Mouse (Mus musculus) heart, embryonic 14.5 days (tissue): ENCODE measurements around the gene Cntln. TPM values are rescaled to one million over a fixed set of nuclear protein-coding genes. Genes with fewer than 3 reads are reported as not detected.

ENCODE experiments used
- ATAC-seq: fragments of 200-750 bp; cut with Nextera tagmentation; 2 replicates; pipeline ENCODE4 v1.8.0; 2017; ENCODE audit warnings: low read depth, moderate TSS enrichment; ENCODE audit not compliant: insufficient number of reproducible peaks, insufficient read depth, low FRiP score
- H3K27ac ChIP-seq, 2 experiments: fragments of 200-500 bp in 1 of 2; fragments of 300-500 bp in 1 of 2; sonication (generic) in 1 of 2; replicated peaks in 1 of 2; 2 replicates each; pipeline ENCODE4 v1.5.1; 2012 to 2014; ENCODE audit warnings: low read depth in 2 of 2, low read length in 2 of 2, control low read depth in 1 of 2, mild to moderate bottlenecking in 1 of 2, mixed read lengths in 1 of 2; ENCODE audit not compliant: control insufficient read depth in 1 of 2, insufficient read depth in 1 of 2
- H3K27me3 ChIP-seq: fragments of 300-500 bp; sonication (generic); 2 replicates; pipeline ENCODE4 v1.6.1; 2014; ENCODE audit warnings: mild to moderate bottlenecking, low read length, control low read depth; ENCODE audit not compliant: control insufficient read depth, insufficient read depth
- H3K36me3 ChIP-seq: fragments of 300-500 bp; sonication (generic); 2 replicates; pipeline ENCODE4 v1.6.1; 2014; ENCODE audit warnings: mild to moderate bottlenecking, control low read depth, low read length, mixed read lengths; ENCODE audit not compliant: control insufficient read depth, insufficient read depth
- H3K4me1 ChIP-seq, 2 experiments: fragments of 200-500 bp in 1 of 2; fragments of 300-500 bp in 1 of 2; sonication (generic) in 1 of 2; 2 replicates each; pipeline ENCODE4 v1.6.1; 2012 to 2014; ENCODE audit warnings: low read length in 2 of 2, control low read depth in 1 of 2, mixed read lengths in 1 of 2; ENCODE audit not compliant: control insufficient read depth in 2 of 2, insufficient read depth in 2 of 2
- H3K4me2 ChIP-seq: fragments of 300-500 bp; sonication (generic); 2 replicates; pipeline ENCODE4 v1.6.1; 2014; ENCODE audit warnings: mild to moderate bottlenecking, low read length
- H3K4me3 ChIP-seq, 2 experiments: fragments of 200-500 bp in 1 of 2; fragments of 300-500 bp in 1 of 2; sonication (generic) in 1 of 2; 2 replicates each; pipeline ENCODE4 v1.5.1; 2012 to 2014; ENCODE audit warnings: low read length in 2 of 2, mild to moderate bottlenecking in 2 of 2, control low read depth in 1 of 2, low read depth in 1 of 2, moderate library complexity in 1 of 2; ENCODE audit not compliant: control insufficient read depth in 1 of 2, insufficient read depth in 1 of 2
- H3K9ac ChIP-seq: fragments of 300-500 bp; sonication (generic); 2 replicates; pipeline ENCODE4 v1.6.1; 2014; ENCODE audit warnings: mild to moderate bottlenecking, low read length
- H3K9me3 ChIP-seq: fragments of 300-500 bp; sonication (generic); 2 replicates; pipeline ENCODE4 v1.6.1; 2016; ENCODE audit warnings: low read length, control low read depth; ENCODE audit not compliant: control insufficient read depth
- WGBS: fragments of 180-500 bp; shearing (Covaris S2); extraction: QIAGEN DNeasy Blood & Tissue Kit; methylation state at CpG from one replicate; pipeline ENCODE4 v1.1.7; 2014; 5-methylcytosine and 5-hydroxymethylcytosine counted together
- polyA plus RNA-seq: library from polyadenylated mRNA; unstranded; fragments of >200 nt; fragmentation: Nextera tagmentation; extraction: Ambion mirVana; gene quantifications from 2 replicates; pipeline ENCODE4 v1.2.1, GENCODE M21; 2014

Cntln gene
- polyA plus RNA-seq, 1 experiment from 2014 or later: 7.0 TPM

GRCm38 (mm10) chr4:84946450-84946849 is 62.3 kb downstream of the Cntln start:
- 0 out of 4 replicates have a peak, but pooled peaks cover 0 to 2% of the 10 kb centered on the region in 2 experiments for H3K4me1 ChIP-seq
- WGBS: 90% methylated on average over 3 of the region's 3 CpGs
- no peak overlapping the region for H3K4me3 ChIP-seq
- no peaks in the 10 kb centered on the region for H3K9me3 ChIP-seq
- no peaks in the 10 kb centered on the region for H3K27me3 ChIP-seq
- ATAC-seq: no peak
- H3K9ac ChIP-seq: no peak overlapping the region
- no peak overlapping the region for H3K27ac ChIP-seq
- no peak overlapping the region for H3K4me2 ChIP-seq
- H3K36me3 ChIP-seq: no peaks in the 10 kb centered on the region

- H3K4me3 ChIP-seq: no peak overlapping the region
- H3K4me2 ChIP-seq: no peak overlapping the region
- ATAC-seq: no peak
- H3K4me1 ChIP-seq: no peaks in the 10 kb centered on the region
- H3K9me3 ChIP-seq: no peaks in the 10 kb centered on the region
- H3K36me3 ChIP-seq: peaks cover 3% of the 10 kb centered on the region; the same call in 1 of the 2 replicates
- H3K27me3 ChIP-seq: no peaks in the 10 kb centered on the region
- no peak overlapping the region for H3K27ac ChIP-seq
- H3K9ac ChIP-seq: no peak overlapping the region
- 59% methylated on average over 7 of the region's 7 CpGs for WGBS
Observed at GRCm38 (mm10) chr4:84976875-84977646, 93.0 kb downstream of the Cntln start.

- Histone ChIP-seq H3K27me3 (no peaks in the 10 kb centered on the region), H3K9ac (no peak overlapping the region), H3K4me1 (no peaks in the 10 kb centered on the region), H3K27ac (no peak overlapping the region), H3K4me2 (no peak overlapping the region), H3K36me3 (peaks cover 7% of the 10 kb centered on the region; the same call in 1 of the 2 replicates), H3K9me3 (no peaks in the 10 kb centered on the region), H3K4me3 (no peak overlapping the region)
- ATAC-seq: no peak
- WGBS: 77% methylated on average over 10 of the region's 10 CpGs
Observed at GRCm38 (mm10) chr4:84995520-84996348, 111.6 kb downstream of the Cntln start.

GRCm38 (mm10) chr4:85005581-85005980 is 121.5 kb downstream of the Cntln start:
- Histone ChIP-seq H3K36me3 (no peaks in the 10 kb centered on the region), H3K27me3 (no peaks in the 10 kb centered on the region), H3K4me2 (no peak overlapping the region), H3K9me3 (no peaks in the 10 kb centered on the region), H3K27ac (no peak overlapping the region), H3K4me3 (no peak overlapping the region), H3K4me1 (no peaks in the 10 kb centered on the region), H3K9ac (no peak overlapping the region)
- 73% methylated on average over 6 of the region's 6 CpGs for WGBS
- no peak for ATAC-seq

- Histone ChIP-seq H3K9ac (no peak overlapping the region), H3K4me3 (no peak overlapping the region), H3K9me3 (no peaks in the 10 kb centered on the region), H3K27me3 (no peaks in the 10 kb centered on the region), H3K4me1 (no peaks in the 10 kb centered on the region), H3K4me2 (no peak overlapping the region), H3K36me3 (no peaks in the 10 kb centered on the region), H3K27ac (no peak overlapping the region)
- ATAC-seq: no peak
- WGBS: 77% methylated on average over 3 of the region's 3 CpGs
Observed at GRCm38 (mm10) chr4:85006789-85007188, 122.7 kb downstream of the Cntln start.

GRCm38 (mm10) chr4:85010846-85011245 is 126.7 kb downstream of the Cntln start:
- H3K4me2 ChIP-seq: no peak overlapping the region
- no peaks in the 10 kb centered on the region for H3K9me3 ChIP-seq
- H3K36me3 ChIP-seq: no peaks in the 10 kb centered on the region
- no peaks in the 10 kb centered on the region for H3K27me3 ChIP-seq
- no peaks in the 10 kb centered on the region for H3K4me1 ChIP-seq
- H3K4me3 ChIP-seq: no peak overlapping the region
- H3K9ac ChIP-seq: no peak overlapping the region
- H3K27ac ChIP-seq: no peak overlapping the region
- ATAC-seq: no peak

- Histone ChIP-seq H3K9ac (no peak overlapping the region), H3K27ac (no peak overlapping the region), H3K27me3 (no peaks in the 10 kb centered on the region), H3K4me1 (no peaks in the 10 kb centered on the region), H3K9me3 (no peaks in the 10 kb centered on the region), H3K4me2 (no peak overlapping the region), H3K4me3 (no peak overlapping the region), H3K36me3 (no peaks in the 10 kb centered on the region)
- ATAC-seq: no peak
- WGBS: 70% methylated on average over 2 of the region's 2 CpGs
Observed at GRCm38 (mm10) chr4:85045748-85046147, 161.6 kb downstream of the Cntln start.
